Mouse (Mus musculus) CH12.LX (cell line): ENCODE measurements around the gene Stk39. TPM values are rescaled to one million over a fixed set of nuclear protein-coding genes. Genes with fewer than 3 reads are reported as not detected.

ENCODE experiments used
- DNase-seq: peaks from one replicate; pipeline ENCODE4 v3.0.0-alpha.2; 2013; ENCODE audit errors: extremely low read depth
- H3K27ac ChIP-seq: 2 replicates; pipeline ENCODE4 v1.5.1; 2012; ENCODE audit warnings: low read depth, mild to moderate bottlenecking, control low read depth, moderate library complexity; ENCODE audit not compliant: insufficient read depth
- H3K27me3 ChIP-seq: replicated peaks from 2 replicates; pipeline ENCODE3; 2012; ENCODE audit warnings: inconsistent platforms
- H3K36me3 ChIP-seq, 2 experiments: replicated peaks in 1 of 2; 2 replicates each; pipeline versions ENCODE3 to v1.6.1; 2012; ENCODE audit warnings: inconsistent platforms in 1 of 2, low read length in 1 of 2, mild to moderate bottlenecking in 1 of 2, mixed read lengths in 1 of 2, moderate library complexity in 1 of 2; ENCODE audit not compliant: control insufficient read depth in 1 of 2, insufficient read depth in 1 of 2
- H3K4me1 ChIP-seq, 2 experiments: 2 replicates each; pipeline ENCODE4 v1.6.1; 2012; ENCODE audit warnings: inconsistent platforms in 1 of 2, moderate library complexity in 1 of 2; ENCODE audit not compliant: insufficient read depth in 2 of 2, control insufficient read depth in 1 of 2
- H3K4me2 ChIP-seq: 2 replicates; pipeline ENCODE4 v1.6.1; 2012; ENCODE audit warnings: low read depth, mild to moderate bottlenecking, control low read depth; ENCODE audit not compliant: poor library complexity, insufficient read depth, severe bottlenecking
- H3K4me3 ChIP-seq, 3 experiments: fragments of 150-350 bp in 1 of 3; sonication (generic) in 1 of 3; replicated peaks in 1 of 3; 2 replicates each; pipeline versions ENCODE3 to v1.5.1; 2011 to 2012; ENCODE audit warnings: low read depth in 2 of 3, low read length in 2 of 3, mild to moderate bottlenecking in 2 of 3, moderate library complexity in 2 of 3, control low read depth in 1 of 3, improper control_type of control experiment in 1 of 3, inconsistent platforms in 1 of 3, mixed read lengths in 1 of 3; ENCODE audit not compliant: poor library complexity in 1 of 3
- H3K79me2 ChIP-seq: replicated peaks from 2 replicates; pipeline ENCODE4 v1.6.1; 2012; ENCODE audit warnings: mild to moderate bottlenecking, moderate library complexity; ENCODE audit not compliant: control insufficient read depth, poor library complexity, insufficient read depth, severe bottlenecking; ENCODE audit errors: extremely low read depth
- H3K9ac ChIP-seq: 2 replicates; pipeline ENCODE4 v1.6.1; 2012; ENCODE audit warnings: low read depth, mild to moderate bottlenecking, control low read depth, moderate library complexity; ENCODE audit not compliant: insufficient read depth
- H3K9me3 ChIP-seq: replicated peaks from 2 replicates; pipeline ENCODE3; 2012; ENCODE audit warnings: low read length, inconsistent platforms, mixed read lengths
- BHLHE40 ChIP-seq: IDR thresholded peaks from 2 replicates; pipeline ENCODE4 v1.6.1; 2011; ENCODE audit warnings: mild to moderate bottlenecking, low read depth, low read length, improper control_type of control experiment
- EP300 ChIP-seq: IDR thresholded peaks from 2 replicates; pipeline ENCODE4 v1.6.1; 2011; ENCODE audit warnings: low read length, improper control_type of control experiment
- ETS1 ChIP-seq: conservative IDR thresholded peaks from 2 replicates; pipeline ENCODE4 v1.6.1; 2012; ENCODE audit warnings: low read depth, mild to moderate bottlenecking, inconsistent platforms, low read length, improper control_type of control experiment, moderate library complexity
- HCFC1 ChIP-seq: IDR thresholded peaks from 2 replicates; pipeline ENCODE4 v1.6.1; 2012; ENCODE audit warnings: low read depth, mild to moderate bottlenecking, inconsistent platforms, low read length, improper control_type of control experiment
- IRF4 ChIP-seq: IDR thresholded peaks from 2 replicates; pipeline ENCODE4 v1.6.1; 2014; ENCODE audit warnings: low read depth, mild to moderate bottlenecking, inconsistent platforms, low read length, improper control_type of control experiment
- JUN ChIP-seq: IDR thresholded peaks from 2 replicates; pipeline ENCODE4 v1.6.1; 2011; ENCODE audit warnings: low read depth, mild to moderate bottlenecking, low read length, improper control_type of control experiment, moderate library complexity; ENCODE audit not compliant: insufficient read depth
- KAT2A ChIP-seq: IDR thresholded peaks from 2 replicates; pipeline ENCODE4 v1.6.1; 2012; ENCODE audit warnings: low read length, improper control_type of control experiment, inconsistent platforms; ENCODE audit not compliant: insufficient replicate concordance
- MAFK ChIP-seq: IDR thresholded peaks from 2 replicates; pipeline ENCODE4 v1.6.1; 2011; ENCODE audit warnings: low read length, improper control_type of control experiment; ENCODE audit not compliant: insufficient replicate concordance
- MAX ChIP-seq: IDR thresholded peaks from 2 replicates; pipeline ENCODE4 v1.6.1; 2011; ENCODE audit warnings: low read length, improper control_type of control experiment
- MXI1 ChIP-seq: IDR thresholded peaks from 2 replicates; pipeline ENCODE4 v1.6.1; 2011; ENCODE audit warnings: mild to moderate bottlenecking, low read depth, low read length, improper control_type of control experiment
- POLR2A ChIP-seq: IDR thresholded peaks from 2 replicates; pipeline ENCODE4 v1.6.1; 2011; ENCODE audit warnings: low read depth, mild to moderate bottlenecking, improper control_type of control experiment, low read length
- POLR2AphosphoS2 ChIP-seq: IDR thresholded peaks from 2 replicates; pipeline ENCODE4 v1.6.1; 2011; ENCODE audit warnings: low read depth, low read length, improper control_type of control experiment
- RAD21 ChIP-seq: IDR thresholded peaks from 2 replicates; pipeline ENCODE4 v1.6.1; 2011; ENCODE audit warnings: low read depth, mild to moderate bottlenecking, low read length, improper control_type of control experiment, moderate library complexity
- RCOR1 ChIP-seq: conservative IDR thresholded peaks from 2 replicates; pipeline ENCODE4 v1.6.1; 2012; ENCODE audit warnings: low read depth, mild to moderate bottlenecking, inconsistent platforms, low read length, improper control_type of control experiment
- SIN3A ChIP-seq: IDR thresholded peaks from 2 replicates; pipeline ENCODE4 v1.6.1; 2012; ENCODE audit warnings: low read length, improper control_type of control experiment, inconsistent platforms
- SMC3 ChIP-seq: IDR thresholded peaks from 2 replicates; pipeline ENCODE4 v1.6.1; 2011; ENCODE audit warnings: low read depth, low read length, improper control_type of control experiment
- USF1 ChIP-seq: IDR thresholded peaks from 2 replicates; pipeline ENCODE4 v1.6.1; 2014; ENCODE audit warnings: low read depth, mild to moderate bottlenecking, inconsistent platforms, low read length, improper control_type of control experiment
- USF2 ChIP-seq: conservative IDR thresholded peaks from 2 replicates; pipeline ENCODE4 v1.6.1; 2011; ENCODE audit warnings: low read depth, low read length, improper control_type of control experiment
- ZC3H11A ChIP-seq: IDR thresholded peaks from 2 replicates; pipeline ENCODE4 v1.6.1; 2012; ENCODE audit warnings: low read depth, mild to moderate bottlenecking, inconsistent platforms, low read length, improper control_type of control experiment
- ZKSCAN1 ChIP-seq: IDR thresholded peaks from 2 replicates; pipeline ENCODE4 v1.6.1; 2012; ENCODE audit warnings: low read depth, inconsistent platforms, low read length, improper control_type of control experiment, borderline replicate concordance
- dilution Hi-C: fragments of 300-500 bp; cut with MboI; formaldehyde crosslinking; loops from 2 replicates; pipeline ENCODE4 v1.14.3; 2020; ENCODE audit warnings: low sequenced_read_pairs; ENCODE audit not compliant: extremely low pct_unique_long_range_greater_than_20kb, extremely low pct_ligation_motif_present
- in situ Hi-C: fragments of 300-500 bp; cut with MboI; formaldehyde crosslinking; loops from 3 replicates; pipeline ENCODE4 v1.14.3; 2019; ENCODE audit warnings: low sequenced_read_pairs, low pct_ligation_motif_present, low pct_unique_long_range_greater_than_20kb, mixed read lengths
- polyA plus RNA-seq: library from polyadenylated mRNA; unstranded; fragments of >175 nt; gene quantifications from 2 replicates; pipeline ENCODE4 v1.2.1, GENCODE M21; 2012; ENCODE audit warnings: low read depth; ENCODE audit not compliant: insufficient read length
- total RNA-seq, 2 experiments: library from RNA; depleted of rRNA; stranded (reverse); fragments of 300-350 nt in 1 of 2; fragments of >200 nt in 1 of 2; gene quantifications; 2 replicates each; pipeline ENCODE4 v1.2.3; 2012 to 2014

Gene Stk39
- total and polyA plus RNA-seq, 3 experiments = not detected

- no peaks in the 10 kb centered on the region for H3K36me3 ChIP-seq
- no peaks in the 10 kb centered on the region for H3K79me2 ChIP-seq
- no peak for DNase-seq
- no peak overlapping the region for H3K27ac ChIP-seq
- H3K4me2 ChIP-seq = no peak overlapping the region
- in situ Hi-C loops = no loop called here
- TF ChIP-seq ZC3H11A (no peak), POLR2A (no peak), JUN (no peak), ZKSCAN1 (no peak), BHLHE40 (no peak), MXI1 (no peak), SMC3 (no peak)
- dilution Hi-C loops = no loop called here
- no peaks in the 10 kb centered on the region for H3K27me3 ChIP-seq
- H3K4me3 ChIP-seq = no peak overlapping the region
- H3K4me1 ChIP-seq = no peaks in the 10 kb centered on the region
- H3K9me3 ChIP-seq = peaks cover 73% of the 10 kb centered on the region
- H3K9ac ChIP-seq = no peak overlapping the region
These were observed 95.4 kb downstream of the Stk39 start for GRCm38 (mm10) chr2:68376660-68377059.

GRCm38 (mm10) chr2:68374202-68374601 is 97.9 kb downstream of the Stk39 start:
- H3K79me2 ChIP-seq = no peaks in the 10 kb centered on the region
- no peaks in the 10 kb centered on the region for H3K36me3 ChIP-seq
- no peak for TF ChIP-seq ETS1
- TF ChIP-seq SIN3A = no peak
- TF ChIP-seq KAT2A = no peak
- TF ChIP-seq IRF4 = no peak
- no peak for TF ChIP-seq BHLHE40
- TF ChIP-seq USF2 = no peak
- dilution Hi-C loops (no loop called here), in situ Hi-C loops (no loop called here)
- H3K9ac ChIP-seq = no peak overlapping the region
- H3K4me3 ChIP-seq = no peak overlapping the region
- H3K4me2 ChIP-seq = no peak overlapping the region
- no peaks in the 10 kb centered on the region for H3K27me3 ChIP-seq
- peaks cover 69% of the 10 kb centered on the region for H3K9me3 ChIP-seq
- no peak overlapping the region for H3K27ac ChIP-seq
- no peak for DNase-seq
- no peaks in the 10 kb centered on the region for H3K4me1 ChIP-seq

GRCm38 (mm10) chr2:68371912-68372311 is 100.2 kb downstream of the Stk39 start:
- no peaks in the 10 kb centered on the region for H3K36me3 ChIP-seq
- no peak overlapping the region for H3K4me3 ChIP-seq
- TF ChIP-seq POLR2A = no peak
- TF ChIP-seq RCOR1 = no peak
- no peak for TF ChIP-seq USF1
- no peak for TF ChIP-seq HCFC1
- TF ChIP-seq MAFK = no peak
- no peak for TF ChIP-seq RAD21
- no peak for TF ChIP-seq JUN
- no peak for TF ChIP-seq MXI1
- no peak for TF ChIP-seq POLR2AphosphoS2
- no peak for TF ChIP-seq SIN3A
- no peak for TF ChIP-seq EP300
- no peak for TF ChIP-seq MAX
- H3K79me2 ChIP-seq = no peaks in the 10 kb centered on the region
- DNase-seq = no peak
- in situ Hi-C loops = no loop called here
- no peak overlapping the region for H3K27ac ChIP-seq
- no peak overlapping the region for H3K4me2 ChIP-seq
- H3K4me1 ChIP-seq = no peaks in the 10 kb centered on the region
- dilution Hi-C loops = no loop called here
- H3K27me3 ChIP-seq = no peaks in the 10 kb centered on the region
- H3K9me3 ChIP-seq = peaks cover 59% of the 10 kb centered on the region
- no peak overlapping the region for H3K9ac ChIP-seq
